12 mouse cellular contexts compared by ENCODE assay signal in the genomic region with DNA sequence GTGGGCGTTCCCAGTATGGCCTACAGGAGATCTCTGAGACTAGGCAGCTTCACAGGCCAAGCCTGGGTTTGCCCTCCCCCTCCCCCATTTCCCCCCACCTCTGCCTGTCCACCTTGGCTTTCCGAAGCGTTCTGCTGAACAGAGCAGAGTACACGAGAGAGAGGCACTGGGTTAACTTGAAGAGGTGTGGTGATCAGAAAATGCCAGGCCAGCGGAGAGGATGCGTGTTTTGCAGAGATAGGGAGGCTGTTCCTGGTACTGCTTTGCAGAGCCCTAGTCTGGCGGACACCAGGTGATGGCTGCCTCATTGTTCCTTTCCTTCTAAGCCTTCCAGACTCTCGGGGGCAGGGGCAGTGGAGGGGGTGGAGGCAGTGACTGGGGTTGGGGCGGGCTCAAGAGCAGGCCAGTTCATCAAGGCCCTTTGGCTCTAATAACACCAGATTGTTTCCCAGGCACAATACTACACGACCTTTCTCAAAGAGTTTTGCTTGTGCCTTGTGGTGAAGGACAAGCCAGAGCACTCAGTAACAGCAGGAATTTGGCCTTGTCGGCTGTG. TPM values are rescaled to one million over a fixed set of nuclear protein-coding genes. Genes with fewer than 3 reads are reported as not detected.
A peak's percentile ranks its signal among the peaks of the same experiment; 100 is the strongest.
DNase-seq lines count a peak whose midpoint lies in the region; ATAC-seq and TF ChIP-seq lines count a peak whose summit lies in the region.
"Had no signal": no experiment of that assay in that cellular context is flagged by ENCODE, and none has a peak within 500 bp of the region (broad histone marks: within the 10 kb centered on the region; RNA-seq: fewer than 3 reads in every experiment).

No protein-coding gene starts in this region.

- H3K4me3 ChIP-seq in kidney, embryonic 15.5 days (replicated peaks): no peak overlapping the region
- H3K4me3 ChIP-seq in spleen, adult 2 months (ENCODE audit: extremely low read depth, insufficient read depth, insufficient read length): no peak overlapping the region
- H3K4me3 ChIP-seq: limb, embryonic 15.5 days; neural tube, embryonic 13.5 days had no signal

- ATAC-seq in kidney, embryonic 15.5 days (replicated peaks; ENCODE audit: low FRiP score): peak; percentile 91
- ATAC-seq in erythroblast, adult 5-6 weeks (replicated peaks; ENCODE audit: low FRiP score, poor library complexity, severe bottlenecking): peak; percentile 78

- no peak for DNase-seq in kidney, adult 8-10 months
- peak; percentile 80 for DNase-seq in R1 (ENCODE audit: low read depth, low spot score)
- DNase-seq in spleen, adult 2 months (ENCODE audit: low read depth in 1 of 2, low spot score in 2 of 2): no peak
- DNase-seq in thymus, postnatal 25 days: no peak
- DNase-seq in cerebellum, adult 18-20 months: no peak
- DNase-seq in cerebellum, adult 11-12 months: no peak
- DNase-seq: gastrocnemius, postnatal 36 days; kidney, adult 11 months had no signal

- no peaks in the 10 kb centered on the region for H3K27me3 ChIP-seq in kidney, embryonic 15.5 days
- H3K27me3 ChIP-seq in spleen, adult 2 months (ENCODE audit: control insufficient read depth, insufficient read depth, low read length): no peaks in the 10 kb centered on the region
- H3K27me3 ChIP-seq: limb, embryonic 15.5 days; neural tube, embryonic 13.5 days had no signal

- no peak overlapping the region for H3K4me2 ChIP-seq in kidney, embryonic 15.5 days
- H3K4me2 ChIP-seq: limb, embryonic 15.5 days; neural tube, embryonic 13.5 days had no signal

- TF ChIP-seq CTCF in spleen, adult 2 months (IDR thresholded peaks at IDR 0.05; ENCODE audit: extremely low read depth, insufficient read depth, insufficient read length, insufficient replicate concordance): no peak

- H3K9me3 ChIP-seq in kidney, embryonic 15.5 days (replicated peaks): no peaks in the 10 kb centered on the region
- H3K9me3 ChIP-seq: limb, embryonic 15.5 days; neural tube, embryonic 13.5 days had no signal

- peaks cover under 1% of the 10 kb centered on the region; the same call in 1 of the 2 replicates for H3K4me1 ChIP-seq in kidney, embryonic 15.5 days
- H3K4me1 ChIP-seq in spleen, adult 2 months (ENCODE audit: control insufficient read depth, insufficient read depth, insufficient read length): no peaks in the 10 kb centered on the region
- H3K4me1 ChIP-seq: limb, embryonic 15.5 days; neural tube, embryonic 13.5 days had no signal

- H3K9ac ChIP-seq in kidney, embryonic 15.5 days: no peak overlapping the region
- H3K9ac ChIP-seq: limb, embryonic 15.5 days; neural tube, embryonic 13.5 days had no signal

- TF ChIP-seq POLR2A in spleen, adult 2 months (IDR thresholded peaks at IDR 0.05; ENCODE audit: low read depth, low read length): no peak

- 68% methylated on average over 11 of the region's 11 CpGs for WGBS in kidney, embryonic 15.5 days
- WGBS in spleen, adult 2 months: 76% methylated on average over 11 of the region's 11 CpGs

- no peaks in the 10 kb centered on the region for H3K36me3 ChIP-seq in kidney, embryonic 15.5 days
- no peaks in the 10 kb centered on the region for H3K36me3 ChIP-seq in spleen, adult 2 months (ENCODE audit: control insufficient read depth, insufficient read depth, low read length)
- H3K36me3 ChIP-seq: limb, embryonic 15.5 days; neural tube, embryonic 13.5 days had no signal

- H3K27ac ChIP-seq in kidney, embryonic 15.5 days: no peak overlapping the region
- peak overlapping the region; percentile 49 for H3K27ac ChIP-seq in spleen, adult 2 months (ENCODE audit: insufficient read depth, low read length)
- H3K27ac ChIP-seq: limb, embryonic 15.5 days; neural tube, embryonic 13.5 days had no signal

RNA-seq across cellular contexts. Expression of gene Slc20a1, which starts 27.8 kb away (rescaled TPM):
- 28.1 and 30.2 TPM in 2 replicates for polyA plus RNA-seq in kidney, embryonic 15.5 days (2015; fragmentation: Nextera tagmentation; extraction: Ambion mirVana)
- 40.5 and 44.1 TPM in 2 replicates for total RNA-seq in erythroblast, adult 5-6 weeks (2015; ENCODE audit: low replicate concordance)
- 240 and 313 TPM in 2 replicates for total RNA-seq in erythroblast, adult 5-6 weeks (2017; ENCODE audit: low replicate concordance)
- polyA plus RNA-seq in spleen, adult 2 months (2012; rRNA removed): 29.9 and 34.8 TPM in 2 replicates
